Mouse (Mus musculus) forebrain, embryonic 11.5 days (tissue): ENCODE results near the gene Mrps23. TPM values are rescaled to one million over a fixed set of nuclear protein-coding genes. Genes with fewer than 3 reads are reported as not detected.
"Not testable (repeated sequence)": the region's sequence is repeated elsewhere in the genome, so short reads cannot be mapped to it uniquely, and the experiment has no call there.

Experiments used
- ATAC-seq: fragments of 200-750 bp; cut with Nextera tagmentation; replicated peaks from 2 replicates; pipeline ENCODE4 v1.8.0; 2017; ENCODE audit warnings: moderate TSS enrichment; ENCODE audit not compliant: low FRiP score
- DNase-seq: peaks from one replicate; pipeline ENCODE4 v3.0.0-alpha.2; 2017; ENCODE audit warnings: low spot score
- H3K27ac ChIP-seq: fragments of 300-500 bp; sonication (generic); 2 replicates; pipeline ENCODE4 v1.5.1; 2014; ENCODE audit warnings: low read depth, low read length
- H3K27me3 ChIP-seq: fragments of 300-500 bp; sonication (generic); 2 replicates; pipeline ENCODE4 v1.6.1; 2014; ENCODE audit warnings: mild to moderate bottlenecking, low read length, mixed read lengths; ENCODE audit not compliant: control insufficient read depth, insufficient read depth
- H3K36me3 ChIP-seq: fragments of 300-500 bp; sonication (generic); 2 replicates; pipeline ENCODE4 v1.6.1; 2014; ENCODE audit warnings: mild to moderate bottlenecking, low read length, moderate library complexity, mixed read lengths; ENCODE audit not compliant: control insufficient read depth, insufficient read depth
- H3K4me1 ChIP-seq: fragments of 300-500 bp; sonication (generic); replicated peaks from 2 replicates; pipeline ENCODE4 v1.6.1; 2014; ENCODE audit warnings: low read length, mixed read lengths; ENCODE audit not compliant: control insufficient read depth, insufficient read depth
- H3K4me2 ChIP-seq: fragments of 300-500 bp; sonication (generic); 2 replicates; pipeline ENCODE4 v1.6.1; 2014; ENCODE audit warnings: low read depth, mild to moderate bottlenecking, low read length, moderate library complexity, mixed read lengths; ENCODE audit not compliant: severe bottlenecking
- H3K4me3 ChIP-seq: fragments of 300-500 bp; sonication (generic); 2 replicates; pipeline ENCODE4 v1.5.1; 2014; ENCODE audit warnings: low read depth, low read length
- H3K9ac ChIP-seq: fragments of 300-500 bp; sonication (generic); 2 replicates; pipeline ENCODE4 v1.6.1; 2014; ENCODE audit warnings: low read length
- H3K9me3 ChIP-seq: fragments of 300-500 bp; sonication (generic); 2 replicates; pipeline ENCODE4 v1.6.1; 2016; ENCODE audit warnings: low read length, mixed read lengths; ENCODE audit not compliant: control insufficient read depth
- WGBS: fragments of 180-500 bp; shearing (Covaris S2); extraction: QIAGEN DNeasy Blood & Tissue Kit; methylation state at CpG from one replicate; pipeline ENCODE4 v1.1.7; 2014; 5-methylcytosine and 5-hydroxymethylcytosine counted together
- polyA plus RNA-seq: library from polyadenylated mRNA; unstranded; fragments of >200 nt; fragmentation: Nextera tagmentation; extraction: Ambion mirVana; gene quantifications from 2 replicates; pipeline ENCODE4 v1.2.1, GENCODE M21; 2014

Gene Mrps23
- polyA plus RNA-seq, 1 experiment from 2014 or later: 70.8 TPM

- Histone ChIP-seq H3K9me3 (no peaks in the 10 kb centered on the region), H3K4me2 (peak overlapping the region; percentile 27; the same call in 1 of the 2 replicates), H3K27ac (no peak overlapping the region), H3K36me3 (no peaks in the 10 kb centered on the region), H3K9ac (peak overlapping the region; percentile 29), H3K27me3 (peaks cover 29% of the 10 kb centered on the region), H3K4me1 (peaks cover 19% of the 10 kb centered on the region), H3K4me3 (peak overlapping the region; percentile 9; the same call in 1 of the 2 replicates)
- DNase-seq (no peak), ATAC-seq (no peak)
- 3% methylated on average over 29 of the region's 29 CpGs for WGBS
These were observed 10.1 kb upstream of the Mrps23 start for GRCm38 (mm10) chr11:88193824-88194696.

GRCm38 (mm10) chr11:88195699-88196098, 8.5 kb upstream of the Mrps23 start:
- not testable (repeated sequence) for H3K27ac ChIP-seq, H3K36me3 ChIP-seq, ATAC-seq, H3K9me3 ChIP-seq, H3K4me2 ChIP-seq, H3K9ac ChIP-seq, DNase-seq, H3K4me3 ChIP-seq
- 83% methylated on average over 3 of the region's 3 CpGs for WGBS
- H3K4me1 ChIP-seq: peaks cover 19% of the 10 kb centered on the region
- H3K27me3 ChIP-seq: peaks cover 29% of the 10 kb centered on the region

- DNase-seq: peak; percentile 71
These were observed 7.0 kb upstream of the Mrps23 start for GRCm38 (mm10) chr11:88197153-88197576.

GRCm38 (mm10) chr11:88198223-88198622, 6.0 kb upstream of the Mrps23 start:
- DNase-seq: no peak
- no peak for ATAC-seq
- Histone ChIP-seq H3K27ac (no peak overlapping the region), H3K36me3 (no peaks in the 10 kb centered on the region), H3K4me2 (no peak overlapping the region), H3K27me3 (peaks cover 14% of the 10 kb centered on the region), H3K4me1 (peaks cover 11% of the 10 kb centered on the region), H3K4me3 (no peak overlapping the region), H3K9ac (no peak overlapping the region), H3K9me3 (no peaks in the 10 kb centered on the region)
- 28% methylated on average over 4 of the region's 4 CpGs for WGBS

More at GRCm38 (mm10) chr11:88197153-88197576, 7.0 kb upstream of the Mrps23 start:
- no peaks in the 10 kb centered on the region for H3K36me3 ChIP-seq
- no peak for ATAC-seq
- no peak overlapping the region for H3K9ac ChIP-seq
- H3K4me3 ChIP-seq: no peak overlapping the region
- no peaks in the 10 kb centered on the region for H3K9me3 ChIP-seq
- WGBS: 7% methylated on average over 2 of the region's 2 CpGs
- no peak overlapping the region for H3K4me2 ChIP-seq
- H3K27ac ChIP-seq: no peak overlapping the region
- H3K27me3 ChIP-seq: peaks cover 24% of the 10 kb centered on the region
- H3K4me1 ChIP-seq: peaks cover 19% of the 10 kb centered on the region

GRCm38 (mm10) chr11:88201172-88201571, 3.0 kb upstream of the Mrps23 start:
- Histone ChIP-seq H3K27ac (no peak overlapping the region), H3K9ac (no peak overlapping the region), H3K9me3 (no peaks in the 10 kb centered on the region), H3K4me2 (no peak overlapping the region), H3K36me3 (no peaks in the 10 kb centered on the region), H3K4me3 (no peak overlapping the region), H3K27me3 (no peaks in the 10 kb centered on the region), H3K4me1 (peaks cover 7% of the 10 kb centered on the region)
- no peak for ATAC-seq
- DNase-seq: no peak
- WGBS: 81% methylated on average over 2 of the region's 2 CpGs

- Histone ChIP-seq H3K4me3 (no peak overlapping the region), H3K4me1 (peaks cover 7% of the 10 kb centered on the region), H3K27ac (no peak overlapping the region), H3K9me3 (no peaks in the 10 kb centered on the region), H3K9ac (no peak overlapping the region), H3K27me3 (no peaks in the 10 kb centered on the region), H3K4me2 (no peak overlapping the region), H3K36me3 (no peaks in the 10 kb centered on the region)
- 11% methylated on average over 2 of the region's 2 CpGs for WGBS
- ATAC-seq (no peak), DNase-seq (no peak)
These were observed 2.1 kb upstream of the Mrps23 start for GRCm38 (mm10) chr11:88202077-88202476.

- ATAC-seq (peak; percentile 31; the same call in 1 of the 2 replicates), DNase-seq (peak; percentile 46)
- H3K9ac ChIP-seq: peak overlapping the region; percentile 67
- peak overlapping the region; percentile 65 for H3K4me3 ChIP-seq
- no peaks in the 10 kb centered on the region for H3K9me3 ChIP-seq
- H3K27ac ChIP-seq: peak overlapping the region; percentile 76; the same call in 1 of the 2 replicates
- 33% methylated on average over 30 of the region's 30 CpGs for WGBS
- H3K36me3 ChIP-seq: no peaks in the 10 kb centered on the region
- H3K4me2 ChIP-seq: peak overlapping the region; percentile 88
- peaks cover 3% of the 10 kb centered on the region for H3K4me1 ChIP-seq
- H3K27me3 ChIP-seq: no peaks in the 10 kb centered on the region
These were observed 593 bp downstream of the Mrps23 start for GRCm38 (mm10) chr11:88204593-88205368.

- 93% methylated on average over 8 of the region's 8 CpGs for WGBS
- not testable (repeated sequence) for ATAC-seq, H3K4me2 ChIP-seq, H3K4me3 ChIP-seq, H3K27ac ChIP-seq, H3K9me3 ChIP-seq, H3K9ac ChIP-seq, H3K36me3 ChIP-seq, H3K27me3 ChIP-seq, H3K4me1 ChIP-seq
- peak; percentile 50 for DNase-seq
These were observed 2.4 kb downstream of the Mrps23 start for GRCm38 (mm10) chr11:88206576-88206975.
